In genomic region chr3:87909874-87910273, GRCm38 (mm10) we compare ENCODE assay signal across 1 mouse cellular context.
TF ChIP-seq lines count a peak whose summit lies in the region.

No protein-coding gene starts in this region.

TF ChIP-seq in MEL, 35 proteins besides CTCF, POLR2A, EP300 and RAD21 (continued from another document):
- TF ChIP-seq ZMIZ1 (IDR thresholded peaks at IDR 0.05; ENCODE audit: low read depth, low read length): no peak
- TF ChIP-seq NELFE (IDR thresholded peaks at IDR 0.05; ENCODE audit: low read depth, low read length): no peak
- TF ChIP-seq ELF1 (IDR thresholded peaks at IDR 0.05; ENCODE audit: low read depth, low read length): no peak
- TF ChIP-seq POLR2AphosphoS2 (IDR thresholded peaks at IDR 0.05; ENCODE audit: low read length): no peak
- TF ChIP-seq CHD1 (IDR thresholded peaks at IDR 0.05; ENCODE audit: low read depth, low read length): no peak; the same call in 1 of the 2 replicates
- no peak for TF ChIP-seq ZKSCAN1 (IDR thresholded peaks at IDR 0.05; ENCODE audit: low read depth, low read length)
- TF ChIP-seq MEF2A (IDR thresholded peaks at IDR 0.05; ENCODE audit: extremely low read depth, insufficient replicate concordance, low read depth, low read length, poor library complexity, severe bottlenecking): no peak
- TF ChIP-seq USF2 (IDR thresholded peaks at IDR 0.05; ENCODE audit: borderline replicate concordance in 1 of 2, insufficient read depth in 1 of 2, low read depth in 1 of 2, low read length in 2 of 2): no peak
- no peak for TF ChIP-seq CHD2 (IDR thresholded peaks at IDR 0.05; ENCODE audit: low read length)
- TF ChIP-seq KAT2A (conservative IDR thresholded peaks at IDR 0.05; ENCODE audit: low read depth, low read length): no peak
- no peak for TF ChIP-seq HCFC1 (IDR thresholded peaks at IDR 0.05; ENCODE audit: low read depth, low read length)
- no peak for TF ChIP-seq MXI1 (IDR thresholded peaks at IDR 0.05; ENCODE audit: low read depth, low read length)
- TF ChIP-seq POLR2AphosphoS5 (IDR thresholded peaks at IDR 0.05; ENCODE audit: borderline replicate concordance, low read depth, low read length): no peak
- TF ChIP-seq SIN3A (IDR thresholded peaks at IDR 0.05; ENCODE audit: low read length): no peak
- no peak for TF ChIP-seq GABPA (IDR thresholded peaks at IDR 0.05; ENCODE audit: low read depth, low read length)
- TF ChIP-seq MAX (IDR thresholded peaks at IDR 0.05; ENCODE audit: low read length): no peak
